In the genomic region with DNA sequence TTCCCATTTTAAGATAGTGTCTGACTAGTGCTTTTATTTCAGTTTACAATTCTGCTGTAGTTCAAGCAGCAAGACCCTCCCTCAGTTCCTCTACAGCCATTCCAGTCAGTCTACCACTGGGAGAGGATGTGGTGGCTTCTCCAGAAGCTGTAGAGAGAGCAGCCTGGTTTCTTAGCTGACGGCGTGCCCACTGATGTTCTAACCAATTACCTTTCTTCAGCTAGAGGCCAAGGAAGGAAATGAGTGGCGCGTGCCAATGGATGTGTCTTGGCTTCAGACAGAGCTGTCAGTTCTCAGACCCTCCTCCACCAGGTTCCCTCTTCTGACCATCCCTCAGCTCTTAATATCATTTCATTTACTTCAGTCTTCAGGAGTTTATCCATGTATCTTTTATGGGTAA, we compare ENCODE assay signal across 31 mouse cellular contexts.
DNase-seq lines count a peak whose midpoint lies in the region; ATAC-seq and TF ChIP-seq lines count a peak whose summit lies in the region.
"Had no signal": no experiment of that assay in that cellular context is flagged by ENCODE, and none has a peak within 500 bp of the region (broad histone marks: within the 10 kb centered on the region; RNA-seq: fewer than 3 reads in every experiment).

No protein-coding gene starts in this region.

- no peak overlapping the region for H3K27ac ChIP-seq in intestine, postnatal 0 days (ENCODE audit: low read depth, low read length)
- H3K27ac ChIP-seq: embryonic facial prominence, embryonic 13.5 days; forebrain, embryonic 10.5 days; forebrain, embryonic 15.5 days; heart, embryonic 10.5 days; heart, embryonic 15.5 days; hindbrain, embryonic 12.5 days; hindbrain, postnatal 0 days; limb, embryonic 10.5 days; limb, embryonic 15.5 days; liver, embryonic 15.5 days; lung, embryonic 15.5 days; neural tube, embryonic 12.5 days had no signal

- no peaks in the 10 kb centered on the region for H3K4me1 ChIP-seq in intestine, postnatal 0 days (replicated peaks; ENCODE audit: control insufficient read depth, insufficient read depth, low read length)
- H3K4me1 ChIP-seq: embryonic facial prominence, embryonic 13.5 days; forebrain, embryonic 15.5 days; heart, embryonic 15.5 days; limb, embryonic 15.5 days; liver, embryonic 15.5 days; lung, embryonic 15.5 days had no signal

- no peaks in the 10 kb centered on the region for H3K27me3 ChIP-seq in intestine, postnatal 0 days (replicated peaks; ENCODE audit: control insufficient read depth, insufficient read depth, low read length)
- H3K27me3 ChIP-seq: embryonic facial prominence, embryonic 13.5 days; forebrain, embryonic 15.5 days; heart, embryonic 15.5 days; hindbrain, embryonic 12.5 days; limb, embryonic 15.5 days; liver, embryonic 15.5 days; lung, embryonic 15.5 days; neural tube, embryonic 12.5 days; Patski had no signal

- ATAC-seq in frontal cortex, adult (ENCODE audit: low TSS enrichment), result 0 out of 2 replicates have a peak, but pooled peaks have one; percentile 5
- peak; percentile 38; the same call in 1 of the 2 replicates for ATAC-seq in megakaryocyte progenitor cell, adult 5-6 weeks (replicated peaks; ENCODE audit: poor library complexity)
- no peak for ATAC-seq in intestine, postnatal 0 days
- ATAC-seq: forebrain, embryonic 15.5 days; hindbrain, postnatal 0 days; intestine, embryonic 16.5 days; midbrain, embryonic 16.5 days; Patski had no signal

- no peak overlapping the region for H3K4me3 ChIP-seq in intestine, postnatal 0 days (ENCODE audit: low read depth, low read length)
- H3K4me3 ChIP-seq: embryonic facial prominence, embryonic 13.5 days; forebrain, embryonic 10.5 days; forebrain, embryonic 15.5 days; heart, embryonic 10.5 days; heart, embryonic 15.5 days; hindbrain, embryonic 12.5 days; limb, embryonic 10.5 days; limb, embryonic 15.5 days; liver, embryonic 15.5 days; lung, embryonic 15.5 days; neural tube, embryonic 12.5 days had no signal

- no peak for TF ChIP-seq CTCF in intestine, postnatal 0 days (IDR thresholded peaks at IDR 0.05; ENCODE audit: low read depth)

- H3K36me3 ChIP-seq in intestine, postnatal 0 days (ENCODE audit: control insufficient read depth, insufficient read depth), result no peaks in the 10 kb centered on the region
- H3K36me3 ChIP-seq: embryonic facial prominence, embryonic 13.5 days; forebrain, embryonic 15.5 days; heart, embryonic 10.5 days; heart, embryonic 15.5 days; hindbrain, embryonic 12.5 days; limb, embryonic 10.5 days; limb, embryonic 15.5 days; liver, embryonic 15.5 days; lung, embryonic 15.5 days; neural tube, embryonic 12.5 days had no signal

- no peak overlapping the region for H3K4me2 ChIP-seq in intestine, postnatal 0 days (replicated peaks; ENCODE audit: low read depth)
- H3K4me2 ChIP-seq: embryonic facial prominence, embryonic 13.5 days; forebrain, embryonic 15.5 days; heart, embryonic 15.5 days; hindbrain, embryonic 12.5 days; limb, embryonic 15.5 days; liver, embryonic 15.5 days; lung, embryonic 15.5 days; midbrain, embryonic 11.5 days; neural tube, embryonic 12.5 days had no signal

- 94% methylated on average over 4 of the region's 4 CpGs for WGBS in intestine, postnatal 0 days

- H3K9me3 ChIP-seq in intestine, postnatal 0 days (ENCODE audit: control insufficient read depth), result no peaks in the 10 kb centered on the region
- H3K9me3 ChIP-seq: embryonic facial prominence, embryonic 13.5 days; forebrain, embryonic 10.5 days; forebrain, embryonic 15.5 days; heart, embryonic 10.5 days; heart, embryonic 15.5 days; hindbrain, embryonic 12.5 days; limb, embryonic 10.5 days; limb, embryonic 15.5 days; liver, embryonic 15.5 days; lung, embryonic 15.5 days; neural tube, embryonic 12.5 days had no signal

- H3K9ac ChIP-seq in intestine, postnatal 0 days (ENCODE audit: low read depth, low read length), result no peak overlapping the region
- H3K9ac ChIP-seq: embryonic facial prominence, embryonic 13.5 days; forebrain, embryonic 15.5 days; heart, embryonic 15.5 days; hindbrain, embryonic 12.5 days; limb, embryonic 15.5 days; liver, embryonic 15.5 days; lung, embryonic 15.5 days; neural tube, embryonic 12.5 days had no signal

- DNase-seq in frontal cortex, postnatal 10 days (ENCODE audit: low spot score in 2 of 2), result no peak
- DNase-seq in T-cell, adult 2 months (ENCODE audit: low spot score), result peak; percentile 25
- DNase-seq in thymus, postnatal 36 days, result peak; percentile 5 to 21
- DNase-seq in ovary, postnatal 36 days (ENCODE audit: low spot score), result no peak
- DNase-seq: adrenal gland, postnatal 36 days; B cell, adult 2 months; cerebellum, adult 18-20 months; heart, postnatal 36 days; kidney, adult 9 months; kidney, postnatal 14 days; layer of hippocampus, adult 9-11 months; right cerebral cortex, postnatal 14 days had no signal

Comparison
In these comparisons a context has a peak if more than half of its experiments do, and no peak if none do; other contexts are left out.
1. DNase-seq: peak in T-cell, adult 2 months (single experiment) and thymus, postnatal 36 days (2 of 2); none in frontal cortex, postnatal 10 days (0 of 2) and ovary, postnatal 36 days (single experiment).